Mouse (Mus musculus): ENCODE measurements around the gene Ttll11.

Gene Ttll11

GRCm38 (mm10) chr2:35720104-35720503 lies 259.6 kb downstream of the Ttll11 start:
- no peak for DNase-seq

- DNase-seq = no peak
These were observed 260.3 kb downstream of the Ttll11 start for GRCm38 (mm10) chr2:35719230-35720005.

GRCm38 (mm10) chr2:35718662-35719061 lies 261.1 kb downstream of the Ttll11 start:
- DNase-seq = no peak

- DNase-seq = no peak
These were observed 261.7 kb downstream of the Ttll11 start for GRCm38 (mm10) chr2:35718003-35718500.

GRCm38 (mm10) chr2:35716175-35716574 lies 263.5 kb downstream of the Ttll11 start:
- DNase-seq = no peak

- no peak for DNase-seq
These were observed 264.2 kb downstream of the Ttll11 start for GRCm38 (mm10) chr2:35715485-35715884.

- peak; percentile 39 for DNase-seq
These were observed 265.0 kb downstream of the Ttll11 start for GRCm38 (mm10) chr2:35714742-35715167.

GRCm38 (mm10) chr2:35713460-35713859 lies 266.3 kb downstream of the Ttll11 start:
- no peak for DNase-seq

GRCm38 (mm10) chr2:35712611-35713010 lies 267.1 kb downstream of the Ttll11 start:
- DNase-seq = no peak

- no peak for DNase-seq
These were observed 276.5 kb downstream of the Ttll11 start for GRCm38 (mm10) chr2:35703241-35703640.

GRCm38 (mm10) chr2:35702608-35703007 lies 277.1 kb downstream of the Ttll11 start:
- DNase-seq = no peak

GRCm38 (mm10) chr2:35702001-35702400 lies 277.7 kb downstream of the Ttll11 start:
- no peak for DNase-seq
